Mouse (Mus musculus): ENCODE measurements at regions not wholly inside any gene's neighbourhood (a gene's known extent, or its start where the extent isn't known, plus 50 kb on each side); places are given as distances from the start of the nearest gene placed in this dataset.
"Not testable (repeated sequence)": the region's sequence is repeated elsewhere in the genome, so short reads cannot be mapped to it uniquely, and the experiment has no call there.

- in situ Hi-C loops (cut with MboI; ENCODE audit: unreplicated experiment in 2 of 2), result no loop called here
Measured at GRCm38 (mm10) chr15:3171774-3172173, 96.6 kb upstream of the Selenop start.

GRCm38 (mm10) chr15:3174072-3174471 is 94.3 kb upstream of the Selenop start:
- in situ Hi-C loops (cut with MboI; ENCODE audit: unreplicated experiment in 2 of 2), result no loop called here

GRCm38 (mm10) chr15:3174848-3175247 is 93.5 kb upstream of the Selenop start:
- in situ Hi-C loops (cut with MboI; ENCODE audit: unreplicated experiment in 2 of 2), result no loop called here

- in situ Hi-C loops (cut with MboI; ENCODE audit: unreplicated experiment in 2 of 2), result loop anchor here (5.0 kb wide), 3 partner anchors 380 to 710 kb away; partner anchors contain the start of gene Ghr (in 1 of the 2)
Measured at GRCm38 (mm10) chr15:3201912-3202653, 66.3 kb upstream of the Selenop start.

GRCm38 (mm10) chr15:3205522-3205921 is 62.8 kb upstream of the Selenop start:
- in situ Hi-C loops (cut with MboI; ENCODE audit: unreplicated experiment in 2 of 2), result no loop called here

GRCm38 (mm10) chr15:3206076-3206475 is 62.3 kb upstream of the Selenop start:
- in situ Hi-C loops (cut with MboI; ENCODE audit: unreplicated experiment in 2 of 2), result not testable (repeated sequence)

GRCm38 (mm10) chr15:3213721-3214120 is 54.6 kb upstream of the Selenop start:
- in situ Hi-C loops (cut with MboI; ENCODE audit: unreplicated experiment in 2 of 2), result loop anchor here (5.0 to 10.0 kb wide), 5 partner anchors 59 to 1891 kb away; partner anchors contain the start of genes Card6 (in 1 of the 2) and Ghr (in 1 of the 2)

- in situ Hi-C loops (cut with MboI; ENCODE audit: unreplicated experiment in 2 of 2), result loop anchor here (5.0 to 10.0 kb wide), 5 partner anchors 137 to 1890 kb away; partner anchors contain the start of genes Card6 (in 1 of the 2) and Ghr (in 1 of the 2)
Measured at GRCm38 (mm10) chr15:3215201-3215600, 53.1 kb upstream of the Selenop start.
